Mouse (Mus musculus) C2C12 (cell line): ENCODE measurements at regions not wholly inside any gene's neighbourhood (a gene's known extent, or its start where the extent isn't known, plus 50 kb on each side); places are given as distances from the start of the nearest gene placed in this dataset.

Experiments used
- CEBPB ChIP-seq: IDR thresholded peaks from one replicate; pipeline ENCODE4 v1.6.1; 2011; ENCODE audit warnings: low read depth, mild to moderate bottlenecking, control low read depth, moderate library complexity
- CTCF ChIP-seq: IDR thresholded peaks from one replicate; pipeline ENCODE4 v1.5.1; 2011; ENCODE audit not compliant: control insufficient read depth, insufficient read depth, insufficient read length
- MAX ChIP-seq: IDR thresholded peaks from one replicate; pipeline ENCODE4 v1.6.1; 2011; ENCODE audit warnings: mild to moderate bottlenecking, control low read depth
- MYOG ChIP-seq: IDR thresholded peaks from one replicate; pipeline ENCODE4 v1.6.1; 2011; ENCODE audit not compliant: control insufficient read depth, insufficient read length; ENCODE audit errors: extremely low read depth

GRCm38 (mm10) chr1:61302570-61303071 lies 324.9 kb downstream of the Icos start:
- TF ChIP-seq CTCF, result no peak
- TF ChIP-seq MAX, result no peak
- no peak for TF ChIP-seq MYOG
- no peak for TF ChIP-seq CEBPB
